Mouse (Mus musculus) G1E (cell line): ENCODE measurements around the gene Slc25a22.

ENCODE experiments used
- CTCF ChIP-seq: IDR thresholded peaks from 2 replicates; pipeline ENCODE4 v1.5.1; 2012; ENCODE audit warnings: low read depth, low read length, inconsistent platforms, mixed read lengths
- GATA1 ChIP-seq: IDR thresholded peaks from 2 replicates; pipeline ENCODE4 v1.6.1; 2012; ENCODE audit warnings: borderline replicate concordance, low read length, inconsistent platforms, mixed read lengths
- TAL1 ChIP-seq: conservative IDR thresholded peaks from 2 replicates; pipeline ENCODE4 v1.6.1; 2012; ENCODE audit warnings: low read depth, low read length, inconsistent platforms, mixed read lengths

- TF ChIP-seq CTCF (no peak), TAL1 (no peak), GATA1 (no peak)
These were observed 29.7 kb upstream of the Slc25a22 start, which contains the start of gene Cd151 for GRCm38 (mm10) chr7:141467230-141468030.
